Mouse (Mus musculus) adrenal gland, postnatal 10 days (tissue): ENCODE measurements around the gene Homer2. TPM values are rescaled to one million over a fixed set of nuclear protein-coding genes. Genes with fewer than 3 reads are reported as not detected.

Source experiments
- DNase-seq: peaks from one replicate; pipeline ENCODE4 v3.0.0; 2021; ENCODE audit warnings: mixed read lengths
- total RNA-seq, 2 experiments: library from RNA; stranded (reverse); gene quantifications; 2 replicates each; pipeline ENCODE4 v1.2.3; 2021

Homer2 gene
- total RNA-seq, 2 experiments from 2014 or later, result 4.1 to 8.3 TPM

DNA sequence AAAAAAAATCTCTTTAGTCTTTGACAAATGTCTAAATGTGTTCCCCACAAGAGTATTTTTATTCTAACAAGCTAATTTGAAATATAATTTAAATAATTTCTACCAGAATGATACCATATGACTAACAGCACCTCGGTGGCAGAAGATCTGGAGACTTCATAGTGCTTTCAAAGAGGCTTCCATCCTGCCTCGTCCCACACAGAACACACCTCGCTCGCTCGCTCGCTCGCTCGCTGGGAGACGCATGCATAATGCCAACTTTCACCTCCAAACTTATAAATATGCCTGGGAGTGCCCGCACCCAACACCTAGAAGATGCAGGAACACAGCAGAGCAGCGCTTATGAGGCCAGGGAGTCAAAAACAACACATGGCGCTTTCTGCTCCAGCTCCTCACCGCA is 9.0 kb downstream of the Homer2 start:
- no peak for DNase-seq

DNA sequence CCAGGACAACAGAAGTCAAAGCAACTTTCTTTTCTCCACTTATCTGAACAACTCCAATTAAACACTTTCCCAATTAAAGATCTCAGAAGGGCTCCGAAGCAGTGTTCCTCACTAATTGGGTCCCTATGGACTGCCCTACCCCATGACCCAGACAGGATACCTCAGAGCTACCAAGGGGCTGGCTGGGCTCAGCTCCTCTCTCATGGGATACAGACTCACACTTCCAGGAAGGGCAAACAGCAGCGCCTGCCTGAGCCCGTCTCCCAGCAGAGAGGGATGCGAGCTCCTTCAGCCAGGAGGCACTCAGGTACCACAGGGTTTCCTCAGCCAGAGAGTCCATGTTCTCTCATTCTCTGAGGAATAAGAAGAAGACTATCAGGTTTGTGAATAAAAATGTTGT is 9.4 kb downstream of the Homer2 start:
- no peak for DNase-seq

DNA sequence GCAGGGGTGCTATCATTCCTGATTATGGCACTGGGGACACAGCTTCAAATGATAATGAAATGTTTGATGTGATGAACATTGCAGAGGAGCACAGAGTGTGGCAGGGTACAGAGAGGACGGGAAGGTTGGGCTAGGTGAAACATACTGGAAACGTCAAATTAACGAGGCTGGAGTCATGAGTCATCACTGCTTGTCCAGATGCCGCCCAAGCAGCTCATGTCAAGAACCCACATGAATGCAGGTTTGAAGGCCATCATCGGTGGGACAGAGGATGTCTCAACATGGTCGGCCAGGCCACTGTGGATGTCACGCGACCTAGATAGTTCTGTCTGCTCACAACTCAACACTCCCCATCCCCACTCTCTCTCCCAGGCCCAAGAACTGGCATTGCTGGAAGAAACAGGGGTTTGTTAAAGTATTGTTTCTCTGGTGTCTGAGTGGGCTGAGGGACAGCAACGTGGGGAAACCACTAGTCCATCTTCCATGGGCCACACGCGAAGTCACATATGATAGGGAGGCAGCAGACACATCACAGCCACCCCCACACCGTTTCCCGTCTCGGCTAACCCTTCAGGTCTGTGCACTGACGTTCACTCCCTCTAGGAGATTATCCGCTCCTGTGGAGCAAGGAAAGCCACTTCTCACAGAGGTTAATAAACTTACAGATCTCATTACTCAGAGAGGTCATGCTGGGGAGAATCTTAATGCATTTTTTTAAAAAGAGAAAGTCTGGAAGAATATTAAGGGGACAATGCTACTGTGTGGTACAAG is 11.4 kb downstream of the Homer2 start:
- DNase-seq, result no peak

DNA sequence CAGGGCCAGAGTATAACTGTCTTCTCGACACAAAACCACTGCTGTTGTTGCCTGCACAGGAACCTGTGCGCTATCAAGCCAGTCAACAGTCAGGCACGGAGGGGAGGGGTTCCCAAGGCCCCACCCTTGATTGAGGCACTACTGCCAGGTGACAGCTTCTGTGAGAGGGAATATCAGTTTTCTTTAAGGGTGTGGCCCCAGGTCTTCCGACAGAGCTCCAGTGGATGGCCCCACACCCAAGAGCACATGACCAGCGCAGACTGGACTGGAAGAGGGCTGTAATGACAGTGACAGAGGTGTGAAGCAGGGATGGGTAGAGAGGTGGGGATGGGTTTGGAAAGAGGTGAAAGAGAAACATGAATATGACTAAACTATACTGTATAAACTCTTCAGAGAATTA is 16.3 kb downstream of the Homer2 start:
- DNase-seq, result no peak

DNA sequence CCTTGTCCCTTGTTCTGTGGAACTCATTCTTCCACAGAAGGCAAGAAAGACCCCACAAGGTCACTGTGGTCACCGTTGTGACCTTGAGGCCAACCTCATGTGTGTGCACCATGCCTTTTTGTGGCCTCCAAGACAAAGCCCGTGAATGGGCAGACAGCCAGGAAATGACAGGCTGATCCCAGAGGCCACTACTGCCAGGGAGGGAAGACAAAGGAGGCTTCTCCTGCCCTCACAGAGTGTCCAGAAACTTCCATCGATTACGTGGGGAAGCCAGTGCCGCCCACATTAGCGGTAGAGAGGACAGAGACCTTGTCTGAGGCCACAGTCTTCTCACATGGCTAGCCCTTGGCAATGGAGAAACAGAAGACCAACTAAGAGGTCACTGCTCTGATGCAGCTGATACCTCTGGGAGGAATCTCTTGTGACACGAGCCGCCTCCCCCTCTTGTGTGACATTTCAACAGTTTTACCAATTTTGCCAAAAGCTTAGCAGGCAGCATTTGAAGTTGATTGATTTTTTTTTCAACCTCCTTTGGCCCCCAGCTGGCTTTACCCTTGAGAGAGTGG is 18.1 kb downstream of the Homer2 start:
- peak; percentile 27 for DNase-seq

DNA sequence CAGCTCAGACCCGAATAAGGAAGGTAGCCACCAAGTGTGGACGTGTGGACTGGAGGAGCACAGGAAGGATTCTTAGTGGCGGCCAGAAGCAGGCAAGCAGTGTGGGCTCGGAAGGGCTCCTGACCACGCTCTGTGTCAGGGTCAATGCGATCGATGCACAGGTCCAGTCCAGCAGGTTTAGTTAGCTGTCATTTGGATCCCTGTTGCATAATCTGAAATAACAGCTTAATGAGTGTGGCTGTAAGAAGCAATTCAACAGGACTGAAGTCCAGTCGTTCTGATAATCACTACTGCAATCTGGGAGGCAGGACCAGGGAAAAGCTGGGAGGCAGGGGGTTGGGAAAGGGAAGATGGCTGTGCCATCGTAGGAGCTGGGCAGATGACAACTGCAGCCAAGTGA is 18.9 kb downstream of the Homer2 start:
- DNase-seq, result no peak

DNA sequence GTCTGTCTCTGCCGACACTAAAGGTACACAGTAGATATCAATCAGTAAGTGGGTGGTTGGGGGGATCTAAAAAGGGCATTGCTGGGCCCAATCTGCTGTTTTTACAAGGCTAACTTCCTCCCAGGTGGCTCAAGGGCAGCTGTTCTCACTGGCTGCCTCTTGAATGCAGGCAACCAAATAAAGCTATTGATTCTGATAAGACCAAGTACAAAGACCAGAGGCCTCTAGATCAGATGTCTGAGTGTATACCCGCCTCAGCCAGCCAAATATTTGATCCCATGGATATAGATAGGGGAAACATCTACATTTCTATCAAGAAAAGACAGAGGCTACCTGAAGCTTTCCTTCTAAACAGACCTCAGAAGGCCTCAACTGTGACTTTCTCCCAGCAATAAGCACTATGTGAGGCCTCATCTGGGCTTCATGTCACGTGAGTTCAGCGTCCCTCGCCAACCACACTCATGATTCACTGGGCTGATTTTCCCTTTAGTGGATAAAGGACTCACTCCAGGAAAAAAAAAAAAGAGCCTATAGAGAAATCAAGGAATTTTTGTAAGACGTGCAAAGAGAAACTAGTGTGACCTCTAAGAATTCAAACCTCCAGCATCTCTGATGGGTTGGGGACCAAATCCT is 19.5 kb downstream of the Homer2 start:
- DNase-seq, result no peak

DNA sequence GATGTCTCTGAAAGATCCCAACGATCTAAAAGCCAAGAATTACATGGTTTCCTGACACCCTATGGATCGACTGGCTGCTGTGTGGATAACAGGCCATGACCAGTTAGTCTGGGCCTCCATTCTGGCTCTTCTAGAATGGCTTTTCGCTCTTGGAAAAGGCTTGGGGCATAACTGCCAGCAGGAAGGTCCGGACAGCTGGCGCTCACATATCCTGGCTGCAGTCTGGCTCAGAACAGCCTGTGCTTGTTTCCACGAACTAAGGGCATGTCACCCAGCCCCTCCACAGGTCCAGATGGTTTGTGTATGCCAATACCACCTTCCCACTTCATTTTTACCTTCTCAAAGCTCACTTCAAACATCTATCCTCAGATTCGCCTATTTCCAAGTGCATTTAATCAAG is 22.0 kb downstream of the Homer2 start:
- no peak for DNase-seq

DNA sequence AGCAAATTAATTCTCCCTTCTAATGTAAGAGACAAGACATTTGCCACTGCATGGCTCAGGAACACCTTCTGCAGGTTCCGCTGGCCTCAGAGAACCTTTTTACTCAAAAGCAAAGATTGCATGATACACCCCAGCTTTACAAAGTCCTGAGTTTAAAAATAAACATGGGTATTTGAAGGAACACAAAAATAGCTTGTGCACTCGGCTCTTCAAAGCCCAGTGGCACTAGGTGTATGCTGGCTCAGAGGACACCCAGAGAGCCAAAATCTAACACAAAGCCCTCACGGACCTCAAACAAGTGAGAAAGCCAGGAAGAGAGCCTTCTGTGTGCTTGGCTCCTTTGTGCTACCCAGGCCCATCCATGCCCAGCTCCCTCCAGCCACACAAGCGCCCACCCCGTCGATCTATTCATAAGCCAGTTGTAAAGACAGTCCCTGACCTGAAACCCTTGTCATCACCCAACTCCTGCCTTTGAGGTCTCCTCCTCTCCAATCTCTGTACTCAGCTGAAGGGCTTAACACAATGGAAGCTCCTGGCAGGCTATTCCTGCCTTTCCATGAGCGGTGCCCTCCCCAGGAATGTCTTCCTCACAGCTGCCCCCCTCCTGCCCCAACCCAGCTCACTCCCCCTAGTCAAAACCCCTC is 23.4 kb downstream of the Homer2 start:
- no peak for DNase-seq

DNA sequence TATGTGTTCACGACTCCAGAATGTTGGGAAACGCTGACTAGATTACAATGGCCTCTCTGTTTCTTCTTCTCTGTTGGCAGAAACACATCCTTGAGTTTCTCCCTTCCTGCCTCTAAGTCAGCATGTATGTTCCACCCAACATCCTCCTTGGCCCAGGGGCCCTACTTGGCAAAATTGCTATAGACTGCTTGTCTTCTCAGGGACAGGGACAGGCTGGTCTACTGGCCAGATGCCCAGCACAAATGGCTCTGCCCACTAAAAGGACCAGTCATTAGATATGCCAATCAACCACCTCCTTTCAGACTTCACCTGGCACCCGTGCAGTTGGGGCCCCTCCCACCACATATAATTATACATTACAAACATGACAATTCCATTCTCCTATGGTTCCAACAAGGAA is 25.9 kb downstream of the Homer2 start:
- DNase-seq, result no peak

DNA sequence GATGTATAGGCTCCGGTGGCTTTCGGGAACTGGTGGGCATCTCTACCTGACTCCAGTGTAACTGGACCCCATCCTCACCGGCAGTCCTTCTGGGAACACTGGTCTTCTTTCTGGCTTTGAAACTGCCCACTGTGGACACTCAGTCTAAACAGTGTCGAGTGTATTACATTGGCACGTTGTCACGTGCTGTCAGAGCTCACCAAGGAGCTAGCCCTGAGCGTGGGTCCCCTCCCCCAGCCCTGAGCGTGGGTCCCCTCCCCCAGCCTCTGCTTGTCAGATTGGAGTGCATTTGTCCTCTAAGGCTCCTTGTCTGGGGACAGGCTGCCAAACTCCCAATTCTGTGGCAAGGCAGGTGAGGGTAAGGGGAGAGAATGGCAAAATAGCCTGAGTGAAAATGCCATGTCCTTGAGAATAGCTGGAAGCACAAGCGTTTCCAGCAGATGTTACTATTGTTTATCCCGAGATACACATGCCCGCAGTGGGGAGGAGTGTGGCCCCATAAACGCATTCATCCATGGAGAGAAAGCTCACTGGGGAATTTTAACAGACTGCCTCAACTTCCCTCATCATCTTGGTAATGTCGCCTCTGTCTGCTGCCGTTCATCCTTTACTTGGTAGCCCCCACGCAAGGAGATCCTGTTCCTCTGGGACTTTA is 33.8 kb downstream of the Homer2 start:
- DNase-seq, result no peak

DNA sequence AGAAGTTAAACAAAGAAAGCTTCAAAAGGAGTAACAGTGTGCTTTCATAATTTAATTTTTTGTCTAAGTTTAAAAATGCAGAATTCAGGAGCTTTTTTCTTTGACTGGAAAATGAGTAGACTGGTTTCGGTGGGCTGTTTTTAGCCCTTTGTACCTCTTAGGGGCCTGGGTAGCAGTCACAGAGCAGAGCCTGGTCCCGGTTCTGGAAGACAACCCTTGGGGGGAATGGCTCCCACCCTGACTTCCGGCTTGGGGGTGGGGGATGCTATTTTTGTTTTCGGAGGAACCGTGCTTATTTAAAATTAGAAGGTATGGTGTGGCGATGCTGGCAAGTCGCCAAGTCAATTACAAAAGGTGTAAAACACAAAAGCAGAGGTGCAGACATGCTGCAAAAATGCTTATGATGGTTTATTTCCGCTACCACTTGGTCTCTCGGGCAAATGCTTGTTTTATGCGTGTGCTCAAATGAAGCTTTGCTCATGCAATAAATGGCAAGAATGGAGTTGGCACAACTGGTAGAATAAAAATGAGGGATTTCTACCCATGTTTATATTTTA is 34.5 kb downstream of the Homer2 start:
- DNase-seq, result no peak

DNA sequence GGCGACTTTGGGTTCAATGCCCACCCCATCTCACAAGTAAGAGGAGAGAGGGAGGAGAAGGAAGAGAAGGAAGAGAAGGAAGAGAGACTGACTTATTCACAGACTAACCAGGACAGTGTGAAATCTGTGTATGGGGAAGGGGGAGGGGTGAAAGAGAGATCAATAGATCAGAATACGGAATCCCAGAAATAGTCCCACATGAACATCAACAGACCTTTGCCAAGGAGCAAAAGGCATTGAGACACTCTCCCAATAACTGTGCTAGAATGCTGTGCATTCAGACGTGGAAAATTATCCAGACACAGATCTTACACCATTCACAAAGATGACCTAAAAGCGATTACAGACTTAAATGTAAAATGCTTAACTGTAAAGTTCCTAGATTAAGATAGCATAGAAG is 40.2 kb downstream of the Homer2 start:
- DNase-seq, result no peak

DNA sequence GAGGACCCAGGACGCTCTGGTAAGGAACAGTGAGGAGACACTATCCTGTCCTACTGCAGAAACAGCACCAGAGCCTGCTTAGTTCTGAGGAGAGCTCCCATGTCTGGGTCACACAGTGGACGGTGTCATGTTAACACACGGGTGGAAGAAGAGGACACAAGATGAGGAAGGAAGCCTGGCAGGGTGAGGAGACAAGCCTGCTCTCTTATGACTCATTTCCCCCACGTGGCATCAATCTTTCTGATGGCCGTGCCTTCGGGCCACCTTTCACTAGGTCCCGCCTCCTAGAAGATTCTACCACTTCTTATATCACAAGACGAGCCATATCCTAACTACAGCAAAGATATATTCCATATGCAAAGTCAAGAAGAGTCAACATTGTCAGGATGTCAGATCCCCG is 40.7 kb downstream of the Homer2 start:
- DNase-seq, result no peak

DNA sequence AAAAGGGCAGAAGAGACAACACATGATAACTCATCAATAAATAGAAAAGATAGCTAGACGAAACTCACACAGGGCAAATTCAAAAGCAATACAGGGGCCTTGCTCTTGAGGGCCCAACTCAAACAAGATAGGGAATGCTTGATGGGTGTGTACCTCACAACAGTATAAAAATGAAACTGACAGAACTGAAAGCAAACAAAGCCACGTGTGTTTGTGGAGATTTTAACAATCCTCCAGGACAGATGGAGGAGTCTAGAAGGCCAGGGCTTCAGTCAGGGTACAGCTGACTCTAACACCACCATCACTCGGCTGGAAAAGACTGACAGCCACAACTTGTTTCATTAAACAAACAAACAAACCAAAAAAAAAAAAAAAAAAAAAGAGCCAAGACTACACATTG is 44.3 kb downstream of the Homer2 start:
- no peak for DNase-seq

DNA sequence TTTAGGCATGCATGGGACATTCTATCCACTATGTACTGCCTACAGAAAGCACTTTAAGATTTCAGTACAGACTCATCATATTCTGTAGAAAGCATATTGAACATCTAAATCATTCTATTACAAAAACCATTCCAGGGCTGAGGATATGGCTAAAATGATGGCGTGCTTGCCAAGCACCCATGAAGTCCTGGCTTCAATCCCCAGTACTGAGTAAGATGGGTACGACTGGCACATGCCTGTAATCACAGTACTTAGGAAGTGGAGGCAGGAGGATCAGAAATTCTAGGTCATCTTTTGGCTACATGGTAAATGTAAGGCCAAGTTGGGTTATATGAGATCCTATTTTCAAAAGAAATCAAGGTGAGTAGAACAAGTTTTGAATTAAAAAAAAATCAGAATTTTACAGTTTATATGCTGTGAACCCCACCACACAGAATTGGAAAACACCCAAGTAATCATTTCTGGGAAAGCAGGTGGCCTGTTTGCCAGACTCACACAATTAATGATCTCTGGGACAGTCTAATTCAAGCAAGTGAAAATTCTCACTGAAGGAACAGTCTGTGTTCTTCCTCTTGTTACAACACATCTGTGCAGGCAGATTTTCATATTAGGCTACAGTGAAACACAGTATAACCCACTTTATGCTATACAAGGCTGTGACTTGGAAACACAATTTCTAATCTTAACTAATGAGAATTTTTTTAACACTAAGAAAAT is 49.5 kb downstream of the Homer2 start:
- no peak for DNase-seq

DNA sequence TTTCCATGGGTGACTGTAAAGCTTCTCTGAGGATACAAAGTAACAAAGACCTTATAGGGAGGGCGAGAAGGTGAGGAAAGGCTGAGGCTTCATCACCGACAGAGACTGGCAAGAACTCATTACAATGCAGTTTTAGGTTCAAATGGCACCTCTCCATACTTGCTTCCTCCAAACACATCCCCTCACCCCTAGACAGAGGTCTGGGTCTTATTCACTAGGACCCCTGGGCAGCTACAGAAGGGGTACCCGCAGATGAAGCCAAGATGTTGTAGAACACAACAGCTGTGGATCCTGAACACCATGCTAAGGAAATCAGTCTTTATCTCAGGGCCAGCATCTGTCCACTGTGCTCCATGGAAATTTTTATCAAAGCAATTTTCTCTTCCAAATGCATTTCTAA is 50.3 kb downstream of the Homer2 start:
- DNase-seq, result no peak

DNA sequence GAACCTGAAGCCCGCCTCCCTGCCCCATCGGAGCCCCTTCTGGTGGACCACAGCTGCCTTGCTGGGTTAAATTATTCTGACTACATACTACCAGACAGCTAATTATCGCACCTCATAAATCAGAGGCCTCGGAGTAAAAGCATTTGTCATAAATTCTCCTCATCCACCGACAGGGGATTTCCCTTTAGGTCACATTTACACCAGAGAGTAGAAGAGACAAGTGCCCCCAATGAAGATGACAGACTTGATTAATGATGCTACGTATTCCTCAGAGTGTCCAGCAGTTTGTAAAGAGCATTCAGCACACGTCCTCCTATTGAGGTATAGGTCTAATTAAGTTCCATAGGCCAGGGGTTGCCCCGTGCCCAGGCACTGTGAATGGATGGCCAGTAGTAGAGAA is 50.7 kb downstream of the Homer2 start:
- DNase-seq, result no peak

DNA sequence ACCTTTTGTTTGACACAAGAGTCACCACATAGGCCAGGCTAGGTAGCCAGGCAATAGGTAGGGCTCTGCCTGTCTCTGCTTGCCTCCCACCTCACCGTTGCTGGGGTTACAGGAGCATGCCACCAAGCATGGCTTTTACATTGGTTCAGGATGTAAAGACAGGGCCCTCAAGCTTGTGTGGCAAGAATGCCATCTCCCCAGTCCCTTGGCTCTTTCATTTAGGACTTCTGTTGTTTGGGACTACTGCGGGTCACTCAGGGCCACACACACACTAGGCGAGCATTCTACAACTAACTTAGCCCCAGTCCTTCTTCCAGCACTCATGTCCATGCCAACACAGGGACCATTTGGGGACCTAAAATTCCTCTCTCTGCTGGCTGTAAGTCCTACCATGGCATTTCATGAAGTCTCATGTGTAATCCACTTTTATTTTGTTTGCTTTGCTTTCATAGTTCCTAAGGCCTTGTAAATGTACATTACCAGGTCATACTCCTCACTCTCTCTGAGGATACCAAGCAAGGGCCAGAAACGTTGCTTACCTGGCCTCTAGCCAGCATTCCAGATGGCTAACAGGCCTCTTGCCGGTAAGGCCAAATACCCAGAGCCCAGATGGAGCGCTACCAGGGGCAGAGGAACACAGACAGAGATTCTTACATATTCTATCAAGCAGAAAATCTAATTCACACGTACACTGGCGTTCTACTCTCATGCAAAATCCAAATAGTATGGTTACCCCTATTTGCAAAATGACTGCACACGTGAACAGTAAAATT is 52.2 kb downstream of the Homer2 start:
- peak; percentile 38 for DNase-seq

DNA sequence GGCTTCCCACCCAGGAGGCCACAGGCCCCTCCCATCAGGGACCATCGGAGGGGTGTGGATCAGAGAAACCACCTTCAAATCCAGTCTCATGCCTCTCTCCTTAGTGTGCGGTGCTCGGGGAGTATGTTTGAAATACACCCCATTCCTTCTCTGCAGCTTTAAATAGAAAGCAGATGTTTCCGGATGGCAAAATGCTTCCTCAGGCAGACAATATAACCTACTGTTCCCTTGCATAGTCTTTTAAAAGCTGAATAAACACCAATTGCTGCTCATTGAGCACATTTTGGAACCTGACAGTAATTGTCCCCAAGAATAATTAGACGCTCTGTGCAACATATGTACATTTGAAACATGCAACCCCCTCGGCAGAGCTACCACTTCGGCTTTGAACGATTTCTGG is 53.3 kb downstream of the Homer2 start:
- no peak for DNase-seq

DNA sequence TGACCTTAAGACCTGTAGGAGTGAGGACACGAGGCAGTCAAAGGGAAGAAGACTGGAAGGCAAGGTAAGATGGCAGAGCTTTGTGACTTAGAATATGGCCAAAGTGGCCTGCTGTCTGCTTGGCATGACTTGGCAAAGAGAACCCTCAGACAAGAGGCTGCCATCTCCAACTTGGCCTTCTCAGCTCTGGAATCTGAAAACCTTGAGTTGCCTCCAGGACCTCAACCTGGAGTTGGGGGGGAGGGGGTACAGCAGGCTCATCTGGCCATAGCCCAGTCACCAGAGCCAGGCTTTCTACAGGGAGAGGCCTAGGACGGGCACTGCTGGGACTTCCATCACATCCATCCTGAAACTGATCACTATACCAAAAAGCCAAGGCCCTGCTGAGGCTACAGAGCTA is 55.0 kb downstream of the Homer2 start:
- no peak for DNase-seq
